Mouse (Mus musculus) forebrain, embryonic 11.5 days (tissue): ENCODE measurements around the gene Sepsecs. TPM values are rescaled to one million over a fixed set of nuclear protein-coding genes. Genes with fewer than 3 reads are reported as not detected.

ENCODE experiments used
- ATAC-seq: fragments of 200-750 bp; cut with Nextera tagmentation; replicated peaks from 2 replicates; pipeline ENCODE4 v1.8.0; 2017; ENCODE audit warnings: moderate TSS enrichment; ENCODE audit not compliant: low FRiP score
- DNase-seq: peaks from one replicate; pipeline ENCODE4 v3.0.0-alpha.2; 2017; ENCODE audit warnings: low spot score
- H3K27ac ChIP-seq: fragments of 300-500 bp; sonication (generic); 2 replicates; pipeline ENCODE4 v1.5.1; 2014; ENCODE audit warnings: low read depth, low read length
- H3K27me3 ChIP-seq: fragments of 300-500 bp; sonication (generic); 2 replicates; pipeline ENCODE4 v1.6.1; 2014; ENCODE audit warnings: mild to moderate bottlenecking, low read length, mixed read lengths; ENCODE audit not compliant: control insufficient read depth, insufficient read depth
- H3K36me3 ChIP-seq: fragments of 300-500 bp; sonication (generic); 2 replicates; pipeline ENCODE4 v1.6.1; 2014; ENCODE audit warnings: mild to moderate bottlenecking, low read length, moderate library complexity, mixed read lengths; ENCODE audit not compliant: control insufficient read depth, insufficient read depth
- H3K4me1 ChIP-seq: fragments of 300-500 bp; sonication (generic); replicated peaks from 2 replicates; pipeline ENCODE4 v1.6.1; 2014; ENCODE audit warnings: low read length, mixed read lengths; ENCODE audit not compliant: control insufficient read depth, insufficient read depth
- H3K4me2 ChIP-seq: fragments of 300-500 bp; sonication (generic); 2 replicates; pipeline ENCODE4 v1.6.1; 2014; ENCODE audit warnings: low read depth, mild to moderate bottlenecking, low read length, moderate library complexity, mixed read lengths; ENCODE audit not compliant: severe bottlenecking
- H3K4me3 ChIP-seq: fragments of 300-500 bp; sonication (generic); 2 replicates; pipeline ENCODE4 v1.5.1; 2014; ENCODE audit warnings: low read depth, low read length
- H3K9ac ChIP-seq: fragments of 300-500 bp; sonication (generic); 2 replicates; pipeline ENCODE4 v1.6.1; 2014; ENCODE audit warnings: low read length
- H3K9me3 ChIP-seq: fragments of 300-500 bp; sonication (generic); 2 replicates; pipeline ENCODE4 v1.6.1; 2016; ENCODE audit warnings: low read length, mixed read lengths; ENCODE audit not compliant: control insufficient read depth
- WGBS: fragments of 180-500 bp; shearing (Covaris S2); extraction: QIAGEN DNeasy Blood & Tissue Kit; methylation state at CpG from one replicate; pipeline ENCODE4 v1.1.7; 2014; 5-methylcytosine and 5-hydroxymethylcytosine counted together
- polyA plus RNA-seq: library from polyadenylated mRNA; unstranded; fragments of >200 nt; fragmentation: Nextera tagmentation; extraction: Ambion mirVana; gene quantifications from 2 replicates; pipeline ENCODE4 v1.2.1, GENCODE M21; 2014

The Sepsecs gene
- polyA plus RNA-seq, 1 experiment from 2014 or later, result 9.5 TPM

GRCm38 (mm10) chr5:52636923-52637322 is 32.6 kb downstream of the Sepsecs start:
- ATAC-seq (no peak), DNase-seq (peak; percentile 18)
- Histone ChIP-seq H3K4me2 (no peak overlapping the region), H3K9me3 (no peaks in the 10 kb centered on the region), H3K9ac (no peak overlapping the region), H3K36me3 (no peaks in the 10 kb centered on the region), H3K4me3 (no peak overlapping the region), H3K4me1 (no peaks in the 10 kb centered on the region), H3K27me3 (no peaks in the 10 kb centered on the region), H3K27ac (no peak overlapping the region)
- 92% methylated on average over 6 of the region's 6 CpGs for WGBS

- 83% methylated on average over 11 of the region's 11 CpGs for WGBS
- H3K4me3 ChIP-seq, result no peak overlapping the region
- H3K9ac ChIP-seq, result no peak overlapping the region
- no peaks in the 10 kb centered on the region for H3K4me1 ChIP-seq
- no peak overlapping the region for H3K27ac ChIP-seq
- H3K4me2 ChIP-seq, result no peak overlapping the region
- ATAC-seq (no peak), DNase-seq (peak; percentile 38)
- H3K36me3 ChIP-seq, result no peaks in the 10 kb centered on the region
- no peaks in the 10 kb centered on the region for H3K27me3 ChIP-seq
- H3K9me3 ChIP-seq, result no peaks in the 10 kb centered on the region
Measured at GRCm38 (mm10) chr5:52636025-52636755, 33.3 kb downstream of the Sepsecs start.

- Histone ChIP-seq H3K36me3 (no peaks in the 10 kb centered on the region), H3K4me3 (no peak overlapping the region), H3K27ac (no peak overlapping the region), H3K9me3 (no peaks in the 10 kb centered on the region), H3K9ac (no peak overlapping the region), H3K27me3 (no peaks in the 10 kb centered on the region), H3K4me1 (no peaks in the 10 kb centered on the region), H3K4me2 (no peak overlapping the region)
- peak; percentile 80 for DNase-seq
- no peak; the same call in 1 of the 2 replicates for ATAC-seq
- 28% methylated on average over 8 of the region's 8 CpGs for WGBS
Measured at GRCm38 (mm10) chr5:52634017-52634416, 35.5 kb downstream of the Sepsecs start.

- Histone ChIP-seq H3K4me3 (no peak overlapping the region), H3K9me3 (no peaks in the 10 kb centered on the region), H3K27ac (no peak overlapping the region), H3K4me1 (peaks cover 3% of the 10 kb centered on the region; the same call in 1 of the 2 replicates), H3K27me3 (no peaks in the 10 kb centered on the region), H3K36me3 (no peaks in the 10 kb centered on the region), H3K4me2 (no peak overlapping the region), H3K9ac (no peak overlapping the region)
- no peak for ATAC-seq
- no peak for DNase-seq
- 83% methylated on average over 1 of the region's 1 CpGs for WGBS
Measured at GRCm38 (mm10) chr5:52630541-52630940, 39.0 kb downstream of the Sepsecs start.

GRCm38 (mm10) chr5:52629214-52629613 is 40.3 kb downstream of the Sepsecs start:
- no peak overlapping the region for H3K4me3 ChIP-seq
- H3K9me3 ChIP-seq, result no peaks in the 10 kb centered on the region
- DNase-seq, result no peak
- no peaks in the 10 kb centered on the region for H3K36me3 ChIP-seq
- 82% methylated on average over 6 of the region's 6 CpGs for WGBS
- peaks cover 3% of the 10 kb centered on the region; the same call in 1 of the 2 replicates for H3K4me1 ChIP-seq
- H3K9ac ChIP-seq, result no peak overlapping the region
- no peak overlapping the region for H3K4me2 ChIP-seq
- no peak overlapping the region for H3K27ac ChIP-seq
- H3K27me3 ChIP-seq, result no peaks in the 10 kb centered on the region
- no peak for ATAC-seq

- ATAC-seq (no peak), DNase-seq (no peak)
- Histone ChIP-seq H3K4me3 (no peak overlapping the region), H3K27ac (no peak overlapping the region), H3K9me3 (no peaks in the 10 kb centered on the region), H3K4me1 (peaks cover 3% of the 10 kb centered on the region; the same call in 1 of the 2 replicates), H3K9ac (no peak overlapping the region), H3K27me3 (no peaks in the 10 kb centered on the region), H3K4me2 (no peak overlapping the region), H3K36me3 (no peaks in the 10 kb centered on the region)
- 90% methylated on average over 3 of the region's 3 CpGs for whole genome bisulfite sequencing
Measured at GRCm38 (mm10) chr5:52628783-52629182, 40.7 kb downstream of the Sepsecs start.

- Histone ChIP-seq H3K9me3 (no peaks in the 10 kb centered on the region), H3K4me2 (no peak overlapping the region), H3K27me3 (no peaks in the 10 kb centered on the region), H3K36me3 (no peaks in the 10 kb centered on the region), H3K9ac (no peak overlapping the region), H3K4me3 (no peak overlapping the region), H3K4me1 (peaks cover 3% of the 10 kb centered on the region; the same call in 1 of the 2 replicates), H3K27ac (no peak overlapping the region)
- 91% methylated on average over 8 of the region's 8 CpGs for WGBS
- DNase-seq, result no peak
- ATAC-seq, result no peak
Measured at GRCm38 (mm10) chr5:52627713-52628112, 41.8 kb downstream of the Sepsecs start.

GRCm38 (mm10) chr5:52626092-52626491 is 43.4 kb downstream of the Sepsecs start:
- H3K4me3 ChIP-seq, result no peak overlapping the region
- no peak overlapping the region for H3K4me2 ChIP-seq
- H3K9me3 ChIP-seq, result no peaks in the 10 kb centered on the region
- peak; percentile 51; the same call in 1 of the 2 replicates for ATAC-seq
- no peaks in the 10 kb centered on the region for H3K36me3 ChIP-seq
- peaks cover 3% of the 10 kb centered on the region; the same call in 1 of the 2 replicates for H3K4me1 ChIP-seq
- DNase-seq, result no peak
- WGBS, result 53% methylated on average over 8 of the region's 8 CpGs
- H3K27me3 ChIP-seq, result no peaks in the 10 kb centered on the region
- H3K9ac ChIP-seq, result no peak overlapping the region
- H3K27ac ChIP-seq, result no peak overlapping the region

GRCm38 (mm10) chr5:52624956-52625355 is 44.6 kb downstream of the Sepsecs start:
- Histone ChIP-seq H3K36me3 (no peaks in the 10 kb centered on the region), H3K4me2 (no peak overlapping the region), H3K9me3 (no peaks in the 10 kb centered on the region), H3K4me1 (peaks cover 3% of the 10 kb centered on the region; the same call in 1 of the 2 replicates), H3K27me3 (no peaks in the 10 kb centered on the region), H3K4me3 (no peak overlapping the region), H3K9ac (no peak overlapping the region), H3K27ac (no peak overlapping the region)
- DNase-seq (no peak), ATAC-seq (no peak)
- 100% methylated on average over 1 of the region's 1 CpGs for WGBS
